Mouse (Mus musculus) cortical plate, adult 2 months (tissue): Measurements from ENCODE around the gene Gnaq. TPM values are rescaled to one million over a fixed set of nuclear protein-coding genes. Genes with fewer than 3 reads are reported as not detected.

ENCODE experiments used
- H3K27ac ChIP-seq: fragments of 200-500 bp; 2 replicates; pipeline ENCODE4 v1.5.1; 2012; ENCODE audit warnings: low read length, control low read depth, inconsistent platforms; ENCODE audit not compliant: insufficient read depth
- H3K4me1 ChIP-seq: fragments of 200-500 bp; 2 replicates; pipeline ENCODE4 v1.6.1; 2011; ENCODE audit warnings: low read length; ENCODE audit not compliant: control insufficient read depth, insufficient read depth
- H3K4me3 ChIP-seq: fragments of 200-500 bp; 2 replicates; pipeline ENCODE4 v1.5.1; 2011; ENCODE audit warnings: mild to moderate bottlenecking, low read length, control low read depth; ENCODE audit not compliant: insufficient read depth
- CTCF ChIP-seq: fragments of 200-500 bp; IDR thresholded peaks from 2 replicates; pipeline ENCODE4 v1.5.1; 2011; ENCODE audit warnings: mild to moderate bottlenecking, control low read depth, low read length; ENCODE audit not compliant: insufficient read depth; ENCODE audit errors: extremely low read depth
- POLR2A ChIP-seq: fragments of 200-500 bp; IDR thresholded peaks from 2 replicates; pipeline ENCODE4 v1.6.1; 2011; ENCODE audit warnings: mild to moderate bottlenecking, low read length, control low read depth; ENCODE audit not compliant: insufficient read depth; ENCODE audit errors: extremely low read depth
- polyA plus RNA-seq: library from polyadenylated mRNA; depleted of rRNA; stranded (reverse); fragments of >200 nt; gene quantifications from 2 replicates; pipeline ENCODE4 v1.2.3, GENCODE M21; 2012

The Gnaq gene
- polyA plus RNA-seq, 1 experiment = 59.1 TPM

- TF ChIP-seq CTCF (no peak), POLR2A (no peak)
- H3K4me1 ChIP-seq = peaks cover 4% of the 10 kb centered on the region; the same call in 1 of the 2 replicates
- H3K4me3 ChIP-seq = no peak overlapping the region
- no peak overlapping the region for H3K27ac ChIP-seq
These were observed 187.4 kb downstream of the Gnaq start for GRCm38 (mm10) chr19:16319986-16320385.

GRCm38 (mm10) chr19:16322986-16323385 is 190.4 kb downstream of the Gnaq start:
- no peak overlapping the region for H3K27ac ChIP-seq
- peaks cover 6% of the 10 kb centered on the region for H3K4me1 ChIP-seq
- TF ChIP-seq CTCF = no peak
- TF ChIP-seq POLR2A = no peak
- H3K4me3 ChIP-seq = no peak overlapping the region

GRCm38 (mm10) chr19:16324239-16324638 is 191.6 kb downstream of the Gnaq start:
- Histone ChIP-seq H3K27ac (no peak overlapping the region), H3K4me1 (peaks cover 2% of the 10 kb centered on the region), H3K4me3 (no peak overlapping the region)
- TF ChIP-seq POLR2A (no peak), CTCF (no peak)

- Histone ChIP-seq H3K4me3 (no peak overlapping the region), H3K27ac (no peak overlapping the region), H3K4me1 (peaks cover 4% of the 10 kb centered on the region)
- no peak for TF ChIP-seq POLR2A
- no peak for TF ChIP-seq CTCF
These were observed 193.3 kb downstream of the Gnaq start for GRCm38 (mm10) chr19:16325911-16326310.

- H3K4me1 ChIP-seq = peaks cover 4% of the 10 kb centered on the region
- no peak for TF ChIP-seq CTCF
- TF ChIP-seq POLR2A = no peak
- no peak overlapping the region for H3K4me3 ChIP-seq
- H3K27ac ChIP-seq = no peak overlapping the region
These were observed 194.9 kb downstream of the Gnaq start for GRCm38 (mm10) chr19:16327401-16328073.

GRCm38 (mm10) chr19:16328074-16328850 is 195.6 kb downstream of the Gnaq start:
- Histone ChIP-seq H3K4me1 (peaks cover 4% of the 10 kb centered on the region), H3K4me3 (no peak overlapping the region), H3K27ac (no peak overlapping the region)
- TF ChIP-seq CTCF (no peak), POLR2A (no peak)

GRCm38 (mm10) chr19:16329056-16329455 is 196.4 kb downstream of the Gnaq start:
- TF ChIP-seq POLR2A (no peak), CTCF (no peak)
- Histone ChIP-seq H3K4me1 (peaks cover 4% of the 10 kb centered on the region), H3K27ac (no peak overlapping the region), H3K4me3 (no peak overlapping the region)

- TF ChIP-seq CTCF = no peak
- no peak for TF ChIP-seq POLR2A
- Histone ChIP-seq H3K4me1 (peaks cover 4% of the 10 kb centered on the region), H3K4me3 (no peak overlapping the region), H3K27ac (no peak overlapping the region)
These were observed 197.0 kb downstream of the Gnaq start for GRCm38 (mm10) chr19:16329648-16330047.

- Histone ChIP-seq H3K4me1 (peaks cover 4% of the 10 kb centered on the region), H3K4me3 (no peak overlapping the region), H3K27ac (no peak overlapping the region)
- TF ChIP-seq CTCF (no peak), POLR2A (no peak)
These were observed 197.5 kb downstream of the Gnaq start for GRCm38 (mm10) chr19:16330161-16330560.

GRCm38 (mm10) chr19:16331047-16331446 is 198.4 kb downstream of the Gnaq start:
- Histone ChIP-seq H3K4me1 (peaks cover 2% of the 10 kb centered on the region; the same call in 1 of the 2 replicates), H3K27ac (no peak overlapping the region), H3K4me3 (no peak overlapping the region)
- TF ChIP-seq CTCF (no peak), POLR2A (no peak)
